Mouse (Mus musculus) T-helper 2 cell (primary cell): ENCODE data around the gene Fam167b.
"Not testable (repeated sequence)": the region's sequence is repeated elsewhere in the genome, so short reads cannot be mapped to it uniquely, and the experiment has no call there.

Experiments
- in situ Hi-C: fragments of 300-600 bp; cut with MboI, MseI; formaldehyde crosslinking; loops from one replicate; pipeline ENCODE4 v1.15.1; 2025; ENCODE audit warnings: high pct_unique_total_duplicates

Gene Fam167b

DNA sequence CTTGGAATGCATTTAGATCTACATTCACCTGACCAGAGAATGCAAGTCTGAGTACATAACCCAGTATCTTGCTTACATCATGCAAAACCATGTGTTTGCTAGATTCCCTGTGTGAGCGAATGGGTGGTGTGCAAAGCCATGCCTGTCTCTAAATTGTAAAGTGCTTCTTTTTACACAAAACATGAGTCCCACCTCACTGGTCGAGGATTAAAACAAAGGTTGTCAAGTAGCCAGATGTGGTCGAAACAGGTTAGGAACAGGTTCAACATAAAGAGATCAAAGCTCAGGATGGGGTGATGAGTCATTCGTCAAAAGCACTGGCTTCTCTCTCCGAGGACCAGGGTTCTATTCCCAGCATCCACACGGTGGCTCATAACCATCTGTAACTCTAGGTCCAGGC, 13.2 kb downstream of the Fam167b start:
- in situ Hi-C loops = no loop called here

DNA sequence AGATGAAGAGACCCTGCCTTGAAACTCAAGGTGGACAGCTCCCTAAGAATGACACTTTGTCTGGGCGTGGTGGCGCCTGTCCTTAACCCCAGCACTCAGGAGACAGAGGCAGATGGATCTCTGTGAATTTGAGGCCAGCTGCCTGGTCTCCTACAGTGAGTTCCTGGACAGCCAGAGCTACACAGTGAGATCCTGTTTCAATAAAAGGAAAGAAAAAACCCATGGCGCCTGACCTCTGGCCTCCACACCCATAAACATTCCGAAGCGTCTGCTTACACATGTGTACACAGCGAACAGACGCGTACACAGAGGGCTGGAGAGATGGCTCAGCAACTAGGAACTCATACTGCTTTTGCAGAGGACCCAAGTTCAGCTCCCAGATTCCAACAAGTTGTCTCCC, 14.6 kb downstream of the Fam167b start:
- in situ Hi-C loops = no loop called here

DNA sequence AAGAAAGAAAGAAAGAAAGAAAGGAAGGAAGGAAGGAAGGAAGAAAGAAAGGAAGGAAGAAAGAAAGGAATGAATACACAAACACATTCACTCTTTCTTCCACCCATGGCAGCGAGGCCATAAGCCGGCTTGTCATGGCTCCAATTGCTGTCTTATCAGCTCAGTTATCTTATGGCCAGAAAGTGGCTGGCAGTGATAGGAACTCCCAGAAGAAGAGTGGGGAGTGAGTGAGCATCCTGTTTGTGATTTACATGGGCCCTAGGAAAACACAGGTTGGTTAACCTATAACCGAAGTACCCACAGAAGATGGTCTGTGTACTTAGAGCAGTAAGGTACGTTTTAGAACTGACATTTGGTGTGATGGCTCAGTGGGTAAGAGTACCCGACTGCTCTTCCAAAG, 17.2 kb downstream of the Fam167b start:
- in situ Hi-C loops = no loop called here

DNA sequence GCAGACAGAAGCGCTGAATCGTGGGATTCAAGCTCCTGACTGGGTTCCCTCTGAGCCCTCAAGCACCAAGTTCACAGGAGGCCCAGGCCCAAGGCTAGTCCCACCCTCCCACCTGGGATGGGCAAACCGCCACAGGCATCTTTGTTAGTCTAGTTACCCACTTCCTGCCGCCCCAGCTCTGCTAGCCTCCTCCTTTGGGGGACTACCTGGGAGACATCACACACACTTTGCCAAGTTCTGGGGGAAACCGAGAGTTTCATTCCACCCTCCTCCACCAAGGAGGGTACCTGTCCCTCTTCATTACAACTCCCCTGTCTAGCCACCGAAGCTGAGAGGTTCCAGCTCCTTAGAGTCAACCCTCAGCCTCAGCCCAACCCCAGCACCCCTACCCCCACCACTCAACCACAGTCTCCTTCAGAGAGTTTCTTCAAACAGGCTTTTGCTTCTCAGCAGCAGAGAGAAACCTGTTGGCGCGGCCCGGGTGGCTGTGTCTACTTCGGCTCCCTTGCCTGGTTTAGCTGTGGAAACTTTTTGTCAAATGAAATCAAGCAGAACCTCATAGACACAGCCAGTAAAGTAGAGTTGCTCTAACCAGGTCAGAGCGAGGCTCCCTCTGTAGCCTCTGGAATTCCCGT, 19.9 kb downstream of the Fam167b start:
- in situ Hi-C loops = loop anchor here (5.0 kb wide), 1 partner anchor 64 kb away; the partner anchor contains the start of gene Ccdc28b

DNA sequence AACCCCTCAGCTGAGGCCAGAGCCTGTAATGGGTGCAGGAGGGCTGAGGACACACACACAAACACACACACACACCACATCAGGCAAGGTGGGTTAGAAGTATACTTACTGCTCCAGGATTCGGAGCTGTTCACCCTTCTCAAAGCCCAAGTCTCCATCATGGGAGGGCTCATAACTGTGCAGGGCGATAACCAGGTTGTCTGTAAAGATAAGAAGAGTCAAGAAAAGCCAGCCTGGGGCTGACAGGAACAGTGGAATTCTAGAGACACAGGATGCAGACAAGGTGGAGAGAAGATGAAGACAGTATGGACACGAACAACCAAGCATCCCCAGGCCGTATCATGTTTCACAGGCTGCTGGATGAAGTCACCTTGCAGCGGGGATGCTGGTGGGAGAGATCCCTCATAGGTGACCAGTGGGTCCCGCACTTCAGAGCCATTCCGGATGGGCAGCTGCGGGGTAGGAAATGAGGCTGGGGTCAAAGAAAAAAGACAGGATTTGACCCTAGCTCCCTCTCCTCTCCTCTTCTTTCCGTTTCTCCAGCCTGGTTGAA, 21.0 kb downstream of the Fam167b start:
- in situ Hi-C loops = loop anchor here (5.0 kb wide), 1 partner anchor 65 kb away; the partner anchor contains the start of gene Ccdc28b

DNA sequence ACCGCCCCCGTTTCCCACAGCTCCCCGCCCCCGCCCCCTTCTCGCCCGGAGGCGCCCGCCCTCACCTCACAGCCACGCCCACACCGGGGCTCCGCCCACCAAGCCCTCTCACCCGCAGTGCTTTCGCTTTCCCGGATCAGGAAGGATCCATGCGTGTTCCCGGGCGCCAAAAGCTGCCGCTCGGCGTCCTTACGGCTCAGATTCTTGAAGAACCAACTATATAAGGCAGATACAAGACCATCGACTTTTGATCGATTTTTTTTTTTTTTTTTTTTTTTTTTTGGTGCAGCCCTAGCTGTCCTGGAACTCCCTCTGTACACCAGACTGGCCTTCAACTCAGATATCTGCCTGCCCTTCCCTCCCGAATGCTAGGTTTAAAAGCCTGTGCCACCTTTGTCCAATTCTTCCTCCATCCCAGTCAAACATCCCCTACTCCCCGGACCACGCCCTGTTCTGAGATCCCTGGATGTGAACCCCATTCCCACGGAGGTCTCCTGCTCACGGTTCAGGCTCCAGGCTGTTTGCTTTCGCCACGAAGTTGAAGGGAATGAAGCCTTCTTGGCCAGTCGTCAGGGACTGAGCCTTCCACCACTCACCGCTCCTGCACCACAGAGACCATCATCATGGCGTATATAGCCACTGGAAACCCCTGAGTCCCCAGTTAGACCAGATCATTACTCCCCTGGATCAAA, 21.7 kb downstream of the Fam167b start:
- in situ Hi-C loops = loop anchor here (5.0 kb wide), 1 partner anchor 66 kb away; the partner anchor contains the start of gene Ccdc28b

DNA sequence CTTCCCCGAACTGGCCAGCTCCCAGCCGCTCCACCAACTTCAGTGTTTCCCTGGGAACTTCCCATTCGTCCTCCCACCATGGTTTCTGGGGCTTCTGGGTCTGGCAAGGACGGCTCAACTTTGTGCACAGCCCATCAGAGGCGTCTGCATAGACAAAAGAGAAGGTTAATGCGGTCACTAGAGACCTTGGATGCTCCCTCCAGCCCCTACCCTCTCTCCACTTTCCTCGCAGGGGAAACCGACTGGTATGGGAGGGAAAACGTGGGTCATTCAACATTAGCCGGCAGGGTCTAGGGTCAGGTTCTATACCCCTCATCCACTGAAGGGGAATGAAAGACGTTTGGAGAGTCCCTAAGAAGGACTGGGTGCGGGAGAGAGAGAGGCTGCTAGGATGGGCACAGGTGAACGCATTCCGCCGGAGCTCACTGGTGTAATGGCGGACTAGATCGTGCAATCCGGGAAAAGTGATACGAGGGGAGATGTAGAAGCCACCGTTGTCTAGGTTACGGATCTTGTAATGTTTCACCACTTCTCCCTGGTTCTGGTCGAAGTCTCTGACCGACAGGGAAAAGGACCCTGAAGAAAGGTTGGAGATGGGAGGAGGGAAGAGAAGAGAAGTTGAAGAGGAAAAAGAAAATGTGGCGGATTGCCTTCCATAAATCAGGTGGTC, 22.4 kb downstream of the Fam167b start:
- in situ Hi-C loops = loop anchor here (5.0 kb wide), 1 partner anchor 66 kb away; the partner anchor contains the start of gene Ccdc28b

DNA sequence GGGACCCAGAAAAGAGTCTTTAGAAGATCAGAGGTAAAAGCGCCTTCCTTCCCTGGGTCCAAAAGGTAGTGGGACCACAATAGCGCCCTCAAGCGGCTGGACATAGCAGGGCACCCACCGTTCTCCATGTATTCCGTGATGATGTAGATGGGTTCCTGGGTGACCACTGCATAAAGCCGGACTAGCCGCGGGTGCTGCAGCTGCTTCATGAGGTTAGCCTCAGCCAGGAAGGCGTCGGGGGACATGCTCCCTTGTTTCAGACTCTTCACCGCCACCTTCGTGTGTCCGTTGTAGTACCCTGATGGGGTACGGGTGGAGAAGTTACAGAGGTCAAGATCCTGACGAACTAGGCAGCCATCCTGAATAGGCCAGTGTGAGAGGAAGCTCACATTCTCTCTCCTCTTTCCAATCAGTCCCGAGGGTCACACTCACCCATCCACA, 22.9 kb downstream of the Fam167b start:
- in situ Hi-C loops = loop anchor here (5.0 kb wide), 1 partner anchor 67 kb away; the partner anchor contains the start of gene Ccdc28b

DNA sequence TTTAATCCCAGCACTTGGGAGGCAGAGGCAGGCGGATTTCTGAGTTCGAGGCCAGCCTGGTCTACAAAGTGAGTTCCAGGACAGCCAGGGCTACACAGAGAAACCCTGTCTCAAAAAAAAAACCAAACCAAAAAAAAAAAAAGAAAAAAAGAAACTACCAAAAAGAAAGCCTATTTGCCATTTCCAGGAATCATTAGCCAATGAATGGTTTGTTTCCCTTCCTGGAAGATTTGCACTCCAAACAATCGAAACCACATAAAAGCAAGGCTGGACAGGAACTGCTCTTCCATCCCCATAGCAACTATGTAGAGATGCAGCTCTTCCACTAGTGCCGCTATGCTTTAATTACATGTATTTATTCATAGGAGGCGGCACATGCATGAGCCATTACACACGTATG, 23.8 kb downstream of the Fam167b start:
- in situ Hi-C loops = not testable (repeated sequence)

DNA sequence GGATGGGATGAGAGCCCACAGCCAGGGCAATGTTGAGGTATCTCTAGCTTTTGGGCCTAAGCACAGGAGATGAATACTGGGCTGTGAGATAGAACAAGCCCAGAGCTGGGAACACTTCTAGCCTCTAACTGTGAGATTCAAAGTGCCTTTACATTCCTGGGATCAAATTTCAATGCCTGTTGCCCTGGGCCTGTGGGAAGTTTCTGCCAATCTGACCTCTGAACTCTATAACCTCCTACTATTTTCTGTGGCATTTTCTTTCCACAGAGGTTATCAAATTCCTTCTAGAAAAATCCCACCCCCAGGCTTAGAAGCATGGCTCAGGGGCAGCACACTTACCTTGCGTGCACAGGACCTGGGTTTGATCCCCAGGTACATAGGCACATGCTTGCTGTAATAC, 28.1 kb downstream of the Fam167b start:
- in situ Hi-C loops = no loop called here

DNA sequence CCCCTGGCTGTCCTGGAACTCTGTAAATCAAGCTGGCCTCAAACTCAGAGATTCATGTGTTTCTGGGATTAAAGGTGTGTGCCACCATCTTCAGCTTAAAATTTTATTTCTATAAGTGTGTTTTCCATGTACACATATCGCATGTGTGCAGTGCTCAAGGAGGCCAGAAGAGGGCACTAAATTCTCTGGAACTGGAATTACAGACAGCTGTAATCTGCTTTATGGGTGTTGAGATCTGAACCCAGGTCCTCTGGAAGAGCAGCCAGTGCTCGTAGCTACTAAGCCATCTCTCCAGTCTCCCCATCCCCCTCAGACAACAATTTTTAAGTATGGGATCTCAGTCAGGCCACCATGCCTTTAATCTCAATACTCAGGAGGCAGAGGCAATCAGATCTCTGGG, 29.0 kb downstream of the Fam167b start:
- in situ Hi-C loops = no loop called here

DNA sequence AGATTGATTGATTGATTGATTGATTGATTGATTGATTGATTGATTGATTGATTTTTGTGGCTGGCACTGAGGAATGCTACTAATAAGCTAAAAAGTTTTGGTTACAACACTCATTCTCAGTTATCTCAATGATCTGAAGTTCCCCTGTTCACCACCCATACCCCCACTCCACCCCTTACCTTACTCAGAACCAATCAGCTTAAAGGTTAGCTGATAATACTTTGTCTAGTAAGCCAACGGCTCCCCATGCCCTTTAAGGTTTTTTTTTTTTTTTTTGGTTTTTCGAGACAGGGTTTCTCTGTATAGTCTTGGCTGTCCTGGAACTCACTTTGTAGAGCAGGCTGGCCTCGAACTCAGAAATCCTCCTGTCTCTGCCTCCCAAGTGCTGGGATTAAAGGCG, 30.7 kb downstream of the Fam167b start:
- in situ Hi-C loops = not testable (repeated sequence)

DNA sequence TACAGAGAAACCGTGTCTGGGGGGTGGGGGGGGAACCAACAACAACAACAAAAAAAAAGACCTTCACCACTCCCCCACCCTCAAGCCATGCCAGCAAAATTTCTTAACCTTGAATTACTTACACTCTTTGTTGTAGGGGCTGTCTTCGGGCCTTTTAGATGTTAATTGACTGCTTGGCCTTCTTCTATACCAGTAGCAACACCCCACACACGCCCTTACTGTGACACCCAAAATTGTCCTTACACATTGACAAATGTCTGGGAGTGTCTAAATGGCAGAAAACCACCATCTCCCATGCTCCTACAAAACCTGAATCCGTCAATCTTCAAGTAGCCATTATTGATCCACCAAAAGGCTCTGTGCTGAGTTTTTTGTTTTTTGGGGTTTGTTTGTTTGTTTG, 34.2 kb downstream of the Fam167b start:
- in situ Hi-C loops = no loop called here

DNA sequence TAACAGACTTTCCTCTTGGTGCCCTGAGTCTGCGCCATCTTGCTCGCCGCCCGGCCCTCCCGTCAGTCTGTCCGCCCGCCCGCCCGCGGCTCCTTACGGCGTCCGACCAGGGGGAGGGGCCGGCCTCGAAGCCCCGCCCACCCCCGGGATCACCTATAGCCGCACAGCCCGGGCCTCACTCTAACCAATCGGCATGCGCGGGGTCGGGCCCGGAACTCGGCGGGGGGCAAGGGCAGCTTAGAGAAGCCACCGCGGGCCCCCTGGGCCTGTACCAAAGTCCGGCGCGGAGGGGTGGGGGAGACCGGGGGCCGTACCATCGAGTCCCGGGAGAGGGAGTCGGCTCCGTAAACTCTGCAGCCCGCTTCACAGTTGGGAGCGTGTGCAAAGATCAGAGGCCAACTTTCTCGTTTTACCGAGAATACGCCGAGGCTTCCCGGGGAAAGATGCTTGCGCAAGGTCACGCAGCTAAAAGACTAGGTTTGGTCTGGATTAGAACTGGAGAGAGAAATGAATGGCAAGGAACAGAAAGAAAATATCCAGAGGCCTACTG, 35.7 kb downstream of the Fam167b start, which contains the start of gene Hdac1:
Gene Hdac1 (minus strand): TSS at position 122 of the 550 bp plus-strand sequence.
- in situ Hi-C loops = no loop called here

DNA sequence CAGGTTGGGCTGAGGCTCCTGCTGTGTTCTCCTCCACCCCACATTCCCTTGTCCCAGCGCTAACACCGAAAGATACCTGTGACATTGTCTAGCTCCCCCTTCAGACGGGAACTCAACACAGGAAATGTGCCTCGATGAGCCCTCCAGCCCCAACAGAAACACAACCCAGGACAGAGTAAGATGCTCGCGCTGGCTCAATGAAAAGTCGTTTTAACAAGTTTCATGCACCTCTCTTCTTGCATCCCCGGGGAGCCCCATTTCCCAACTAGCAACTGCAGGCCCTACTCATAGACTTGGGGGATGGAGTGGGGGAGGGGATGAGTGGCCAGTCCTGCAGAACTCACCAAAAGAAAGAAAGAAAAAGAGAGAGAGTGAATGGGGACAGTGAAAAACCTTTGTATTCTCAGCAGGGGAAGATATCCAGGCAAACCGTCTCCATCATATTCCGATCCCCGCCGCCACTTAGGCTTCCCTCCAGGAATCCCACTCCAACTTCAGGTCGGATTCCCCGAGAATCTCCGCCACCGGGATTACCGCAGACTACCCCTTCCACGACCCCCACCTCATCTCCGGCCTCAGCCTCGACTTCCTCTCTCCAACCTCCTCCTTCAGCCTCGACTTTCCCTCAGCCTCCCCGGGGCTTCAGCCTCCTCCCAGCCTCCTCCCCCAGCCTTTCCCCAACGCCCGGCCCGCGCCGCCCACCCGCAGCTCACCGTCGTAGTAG, 36.3 kb downstream of the Fam167b start:
- in situ Hi-C loops = no loop called here

DNA sequence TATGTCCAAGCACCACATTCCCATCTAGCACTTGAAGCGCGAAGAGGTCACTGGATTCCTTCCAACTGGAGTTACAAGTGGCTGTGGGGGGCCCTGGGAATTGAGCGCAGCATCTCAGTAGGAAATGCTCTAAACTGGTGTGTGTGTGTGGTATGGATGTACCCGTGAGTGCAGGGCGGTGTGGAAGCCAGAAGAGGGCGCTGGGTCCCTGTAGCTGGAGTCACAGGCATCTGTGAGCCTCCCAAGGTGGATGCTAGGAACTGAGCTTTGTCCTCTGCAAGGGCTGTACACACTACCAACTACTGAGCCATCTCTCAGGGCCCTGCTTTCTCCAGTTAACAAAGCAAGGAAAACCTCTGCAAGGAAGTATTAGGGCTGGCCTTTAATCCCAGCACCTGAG, 38.3 kb downstream of the Fam167b start:
- in situ Hi-C loops = no loop called here

DNA sequence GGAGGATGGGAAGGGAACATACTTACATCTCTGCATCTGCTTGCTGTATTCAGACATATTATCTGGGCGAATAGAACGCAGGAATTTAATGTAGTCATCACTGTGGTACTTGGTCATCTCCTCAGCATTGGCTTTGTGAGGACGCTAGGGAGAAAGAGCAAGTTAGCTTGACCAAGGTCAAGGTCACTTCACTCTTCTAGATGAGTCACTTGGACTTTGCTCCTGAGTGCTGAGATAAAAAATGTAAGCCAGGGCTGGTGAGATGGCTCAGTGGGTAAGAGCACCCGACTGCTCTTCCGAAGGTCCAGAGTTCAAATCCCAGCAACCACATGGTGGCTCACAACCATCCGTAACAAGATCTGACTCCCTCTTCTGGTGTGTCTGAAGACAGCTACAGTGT, 49.4 kb downstream of the Fam167b start:
- in situ Hi-C loops = not testable (repeated sequence)
